Mouse (Mus musculus) hindbrain, embryonic 16.5 days (tissue): ENCODE data around the gene Rph3al. TPM values are rescaled to one million over a fixed set of nuclear protein-coding genes. Genes with fewer than 3 reads are reported as not detected.

Experiments used
- ATAC-seq: fragments of 200-750 bp; cut with Nextera tagmentation; 2 replicates; pipeline ENCODE4 v1.8.0; 2017; ENCODE audit warnings: moderate TSS enrichment, moderate library complexity
- H3K27ac ChIP-seq: fragments of 300-500 bp; sonication (generic); 2 replicates; pipeline ENCODE4 v1.5.1; 2014; ENCODE audit warnings: low read depth, mild to moderate bottlenecking, control low read depth, low read length, moderate library complexity
- H3K27me3 ChIP-seq: fragments of 300-500 bp; sonication (generic); replicated peaks from 2 replicates; pipeline ENCODE4 v1.6.1; 2014; ENCODE audit warnings: low read length; ENCODE audit not compliant: control insufficient read depth, insufficient read depth
- H3K36me3 ChIP-seq: fragments of 300-500 bp; sonication (generic); 2 replicates; pipeline ENCODE4 v1.6.1; 2014; ENCODE audit warnings: mild to moderate bottlenecking, low read length, moderate library complexity, mixed read lengths; ENCODE audit not compliant: control insufficient read depth, insufficient read depth
- H3K4me1 ChIP-seq: fragments of 300-500 bp; sonication (generic); 2 replicates; pipeline ENCODE4 v1.6.1; 2014; ENCODE audit warnings: low read depth, low read length; ENCODE audit not compliant: control insufficient read depth, insufficient read depth
- H3K4me2 ChIP-seq: fragments of 300-500 bp; sonication (generic); 2 replicates; pipeline ENCODE4 v1.6.1; 2014; ENCODE audit warnings: mild to moderate bottlenecking, low read length, control low read depth, moderate library complexity
- H3K4me3 ChIP-seq: fragments of 300-500 bp; sonication (generic); 2 replicates; pipeline ENCODE4 v1.5.1; 2014; ENCODE audit warnings: mild to moderate bottlenecking, low read length, control low read depth, moderate library complexity
- H3K9ac ChIP-seq: fragments of 300-500 bp; sonication (generic); 2 replicates; pipeline ENCODE4 v1.6.1; 2014; ENCODE audit warnings: low read depth, mild to moderate bottlenecking, control low read depth, low read length, moderate library complexity
- H3K9me3 ChIP-seq: fragments of 300-500 bp; sonication (generic); 2 replicates; pipeline ENCODE4 v1.6.1; 2014; ENCODE audit warnings: mild to moderate bottlenecking, low read length, moderate library complexity; ENCODE audit not compliant: control insufficient read depth
- WGBS: fragments of 180-500 bp; shearing (Covaris S2); extraction: QIAGEN DNeasy Blood & Tissue Kit; methylation state at CpG from one replicate; pipeline ENCODE4 v1.1.7; 2014; 5-methylcytosine and 5-hydroxymethylcytosine counted together
- polyA plus RNA-seq: library from polyadenylated mRNA; unstranded; fragments of >200 nt; fragmentation: Nextera tagmentation; extraction: Ambion mirVana; gene quantifications from 2 replicates; pipeline ENCODE4 v1.2.1, GENCODE M21; 2015

The Rph3al gene
- polyA plus RNA-seq, 1 experiment from 2014 or later: 3.4 TPM

DNA sequence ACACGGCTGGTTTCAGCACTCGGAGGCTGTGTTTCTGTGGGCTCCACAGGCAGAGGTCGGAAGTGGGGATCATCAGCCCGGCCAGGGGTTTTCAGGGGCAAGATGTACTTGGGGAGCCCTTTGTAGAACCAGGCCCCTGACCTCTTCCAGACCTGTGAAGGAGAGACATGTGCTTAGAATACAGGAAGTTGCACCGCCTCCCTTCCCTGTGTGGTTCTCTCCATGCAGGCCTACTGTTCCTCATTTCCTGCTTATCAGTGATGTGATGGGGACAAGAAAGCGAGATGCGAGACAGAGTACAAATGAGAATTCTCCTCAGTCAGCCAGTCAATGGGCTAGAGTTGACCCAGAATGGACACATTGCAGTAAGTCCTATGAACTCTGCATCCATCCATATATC, 83.9 kb downstream of the Rph3al start:
- no peak overlapping the region for H3K9ac ChIP-seq
- H3K27me3 ChIP-seq: no peaks in the 10 kb centered on the region
- no peak overlapping the region for H3K27ac ChIP-seq
- no peak overlapping the region for H3K4me3 ChIP-seq
- H3K4me2 ChIP-seq: no peak overlapping the region
- no peaks in the 10 kb centered on the region for H3K9me3 ChIP-seq
- ATAC-seq: no peak
- WGBS: 90% methylated on average over 7 of the region's 7 CpGs
- peaks cover 3% of the 10 kb centered on the region for H3K4me1 ChIP-seq
- no peaks in the 10 kb centered on the region for H3K36me3 ChIP-seq

GRCm38 (mm10) chr11:75853067-75853636, 85.1 kb downstream of the Rph3al start:
- no peak overlapping the region for H3K27ac ChIP-seq
- no peaks in the 10 kb centered on the region for H3K9me3 ChIP-seq
- no peak overlapping the region for H3K4me2 ChIP-seq
- 83% methylated on average over 10 of the region's 10 CpGs for WGBS
- no peak overlapping the region for H3K9ac ChIP-seq
- H3K36me3 ChIP-seq: no peaks in the 10 kb centered on the region
- no peak for ATAC-seq
- no peak overlapping the region for H3K4me3 ChIP-seq
- H3K27me3 ChIP-seq: no peaks in the 10 kb centered on the region
- H3K4me1 ChIP-seq: no peaks in the 10 kb centered on the region

DNA sequence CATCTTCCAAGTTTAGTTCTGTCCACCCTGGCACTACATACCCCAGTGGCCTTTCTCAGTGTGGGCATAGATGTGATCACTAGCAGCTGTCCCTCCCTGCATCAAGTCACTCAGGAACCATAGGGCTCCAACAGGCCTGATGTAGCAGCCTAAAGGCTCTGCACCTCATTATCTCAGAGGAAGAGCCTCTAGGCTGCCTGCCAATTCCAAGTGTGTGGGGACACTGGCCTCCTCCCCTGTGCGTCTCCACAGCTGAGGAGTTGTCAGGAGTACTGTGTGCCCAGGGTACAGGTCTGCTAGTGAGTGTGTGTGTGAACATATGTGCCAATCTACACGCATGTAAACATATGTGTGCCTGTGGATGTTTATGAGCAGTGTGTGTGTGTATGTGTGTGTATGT, 85.7 kb downstream of the Rph3al start:
- ATAC-seq: peak; percentile 34; the same call in 1 of the 2 replicates
- Histone ChIP-seq H3K4me1 (no peaks in the 10 kb centered on the region), H3K4me3 (no peak overlapping the region), H3K27me3 (no peaks in the 10 kb centered on the region), H3K9ac (no peak overlapping the region), H3K36me3 (no peaks in the 10 kb centered on the region), H3K9me3 (no peaks in the 10 kb centered on the region), H3K27ac (no peak overlapping the region), H3K4me2 (no peak overlapping the region)
- 63% methylated on average over 2 of the region's 2 CpGs for WGBS

DNA sequence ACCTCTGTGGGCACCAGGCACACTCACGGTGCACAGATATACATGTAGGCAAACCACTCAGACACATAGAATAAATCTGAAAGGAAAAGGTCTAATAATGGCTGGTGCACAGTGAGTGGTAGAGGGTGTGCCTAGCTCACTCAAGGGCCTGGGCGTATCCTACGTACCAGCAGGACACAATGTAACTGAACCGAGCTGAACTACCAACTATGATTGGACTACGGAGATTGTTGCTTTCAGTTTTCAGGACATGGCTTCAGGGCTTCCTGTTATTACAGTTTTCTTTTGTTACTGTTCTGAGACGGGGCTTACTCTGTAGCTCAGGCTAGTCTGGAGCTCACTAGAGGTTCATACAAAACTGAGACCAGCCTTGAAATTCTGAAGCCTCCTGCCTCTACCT, 88.7 kb downstream of the Rph3al start:
- Histone ChIP-seq H3K4me1 (no peaks in the 10 kb centered on the region; the same call in 1 of the 2 replicates), H3K4me3 (no peak overlapping the region), H3K9me3 (no peaks in the 10 kb centered on the region), H3K4me2 (no peak overlapping the region), H3K36me3 (no peaks in the 10 kb centered on the region), H3K27ac (no peak overlapping the region), H3K27me3 (no peaks in the 10 kb centered on the region), H3K9ac (no peak overlapping the region)
- no peak for ATAC-seq
- 85% methylated on average over 6 of the region's 6 CpGs for WGBS

- WGBS: 42% methylated on average over 7 of the region's 7 CpGs
- H3K4me1 ChIP-seq: peaks cover 4% of the 10 kb centered on the region; the same call in 1 of the 2 replicates
- H3K4me3 ChIP-seq: no peak overlapping the region
- no peaks in the 10 kb centered on the region for H3K36me3 ChIP-seq
- no peak overlapping the region for H3K27ac ChIP-seq
- no peak overlapping the region for H3K9ac ChIP-seq
- no peaks in the 10 kb centered on the region for H3K9me3 ChIP-seq
- no peak overlapping the region for H3K4me2 ChIP-seq
- no peak; the same call in 1 of the 2 replicates for ATAC-seq
- no peaks in the 10 kb centered on the region; the same call in 1 of the 2 replicates for H3K27me3 ChIP-seq
Measured at GRCm38 (mm10) chr11:75846589-75846988, 91.6 kb downstream of the Rph3al start.

DNA sequence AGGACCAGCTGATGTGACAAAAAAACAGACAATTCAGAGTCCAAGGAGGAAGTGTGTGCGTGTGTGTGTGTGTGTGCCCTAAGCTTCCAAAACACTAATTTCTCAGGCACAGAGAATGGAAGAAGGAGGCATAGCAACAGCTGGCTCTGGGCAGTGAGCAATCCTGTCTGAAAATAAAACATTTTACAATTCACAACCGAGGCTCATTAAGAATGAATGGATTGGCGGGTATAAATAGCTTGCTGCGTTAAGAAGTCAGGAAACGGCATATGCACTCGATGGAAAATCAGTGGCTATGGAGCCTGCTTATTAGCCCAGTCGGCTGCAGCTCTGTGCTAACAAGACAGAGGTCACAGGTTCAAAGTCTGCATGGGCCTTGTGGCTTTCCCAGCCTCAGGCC, 92.6 kb downstream of the Rph3al start:
- ATAC-seq: 0 out of 2 replicates have a peak, but pooled peaks have one; percentile 9
- H3K27me3 ChIP-seq: no peaks in the 10 kb centered on the region; the same call in 1 of the 2 replicates
- no peak overlapping the region for H3K4me3 ChIP-seq
- peaks cover 4% of the 10 kb centered on the region; the same call in 1 of the 2 replicates for H3K4me1 ChIP-seq
- H3K4me2 ChIP-seq: no peak overlapping the region
- H3K9ac ChIP-seq: no peak overlapping the region
- 33% methylated on average over 7 of the region's 7 CpGs for WGBS
- no peak overlapping the region for H3K27ac ChIP-seq
- H3K36me3 ChIP-seq: no peaks in the 10 kb centered on the region
- H3K9me3 ChIP-seq: no peaks in the 10 kb centered on the region

- Histone ChIP-seq H3K4me1 (peaks cover 4% of the 10 kb centered on the region; the same call in 1 of the 2 replicates), H3K9ac (no peak overlapping the region), H3K27ac (no peak overlapping the region), H3K4me3 (no peak overlapping the region), H3K4me2 (no peak overlapping the region), H3K27me3 (no peaks in the 10 kb centered on the region; the same call in 1 of the 2 replicates), H3K9me3 (no peaks in the 10 kb centered on the region), H3K36me3 (no peaks in the 10 kb centered on the region)
- ATAC-seq: peak; percentile 22; the same call in 1 of the 2 replicates
- WGBS: 72% methylated on average over 4 of the region's 4 CpGs
Measured at GRCm38 (mm10) chr11:75842904-75843619, 95.2 kb downstream of the Rph3al start.

- H3K4me1 ChIP-seq: peaks cover 4% of the 10 kb centered on the region; the same call in 1 of the 2 replicates
- H3K27ac ChIP-seq: no peak overlapping the region
- H3K9me3 ChIP-seq: no peaks in the 10 kb centered on the region
- no peak overlapping the region for H3K9ac ChIP-seq
- H3K4me3 ChIP-seq: no peak overlapping the region
- H3K36me3 ChIP-seq: no peaks in the 10 kb centered on the region
- H3K4me2 ChIP-seq: no peak overlapping the region
- 77% methylated on average over 3 of the region's 3 CpGs for WGBS
- ATAC-seq: no peak
- H3K27me3 ChIP-seq: no peaks in the 10 kb centered on the region; the same call in 1 of the 2 replicates
Measured at GRCm38 (mm10) chr11:75841503-75841902, 96.7 kb downstream of the Rph3al start.
